Mouse (Mus musculus): ENCODE results near the gene Pdpk1.

Gene Pdpk1

GRCm38 (mm10) chr17:24150824-24151223 is at the start of gene Pdpk1:
Gene Pdpk1, minus strand, starts transcription at chr17:24150924.
- no peak for DNase-seq

- DNase-seq, result no peak
Measured at GRCm38 (mm10) chr17:24199741-24200140, 49.0 kb upstream of the Pdpk1 start.

GRCm38 (mm10) chr17:24199252-24199651 is 48.5 kb upstream of the Pdpk1 start:
- no peak for DNase-seq

- no peak for DNase-seq
Measured at GRCm38 (mm10) chr17:24197032-24197824, 46.5 kb upstream of the Pdpk1 start.

GRCm38 (mm10) chr17:24195349-24195748 is 44.6 kb upstream of the Pdpk1 start:
- no peak for DNase-seq

GRCm38 (mm10) chr17:24193769-24194168 is 43.0 kb upstream of the Pdpk1 start:
- DNase-seq, result no peak

GRCm38 (mm10) chr17:24193268-24193667 is 42.5 kb upstream of the Pdpk1 start:
- DNase-seq, result no peak

GRCm38 (mm10) chr17:24192848-24193247 is 42.1 kb upstream of the Pdpk1 start:
- DNase-seq, result no peak

GRCm38 (mm10) chr17:24191481-24191880 is 40.8 kb upstream of the Pdpk1 start:
- DNase-seq, result no peak

GRCm38 (mm10) chr17:24190934-24191333 is 40.2 kb upstream of the Pdpk1 start:
- no peak for DNase-seq

GRCm38 (mm10) chr17:24174259-24174658 is 23.5 kb upstream of the Pdpk1 start:
- DNase-seq, result no peak

GRCm38 (mm10) chr17:24173423-24173822 is 22.7 kb upstream of the Pdpk1 start:
- DNase-seq, result peak; percentile 81

- no peak for DNase-seq
Measured at GRCm38 (mm10) chr17:24171738-24172137, 21.0 kb upstream of the Pdpk1 start.

- no peak for DNase-seq
Measured at GRCm38 (mm10) chr17:24170729-24171128, 20.0 kb upstream of the Pdpk1 start.

- DNase-seq, result no peak
Measured at GRCm38 (mm10) chr17:24170125-24170524, 19.4 kb upstream of the Pdpk1 start.

GRCm38 (mm10) chr17:24169317-24170065 is 18.8 kb upstream of the Pdpk1 start, which contains the start of gene Atp6v0c:
Gene Atp6v0c, minus strand, starts transcription at chr17:24169702.
- peak; percentile 96 for DNase-seq

- peak; percentile 72 for DNase-seq
Measured at GRCm38 (mm10) chr17:24168590-24169277, 18.0 kb upstream of the Pdpk1 start.

GRCm38 (mm10) chr17:24167891-24168505 is 17.3 kb upstream of the Pdpk1 start:
- DNase-seq, result no peak

GRCm38 (mm10) chr17:24167120-24167519 is 16.4 kb upstream of the Pdpk1 start:
- no peak for DNase-seq

- peak; percentile 23 for DNase-seq
Measured at GRCm38 (mm10) chr17:24164566-24165259, 14.0 kb upstream of the Pdpk1 start.

- peak; percentile 98 for DNase-seq
Measured at GRCm38 (mm10) chr17:24163176-24163962, 12.6 kb upstream of the Pdpk1 start, which contains the start of gene Amdhd2. Gene Amdhd2, minus strand, starts transcription at chr17:24163766.

All from lung, postnatal 10 days (tissue).